Mouse (Mus musculus) stomach, embryonic 14.5 days (tissue): ENCODE results near the gene Pi4k2b. TPM values are rescaled to one million over a fixed set of nuclear protein-coding genes. Genes with fewer than 3 reads are reported as not detected.
"Not testable (repeated sequence)": the region's sequence is repeated elsewhere in the genome, so short reads cannot be mapped to it uniquely, and the experiment has no call there.

ENCODE experiments used
- ATAC-seq: fragments of 200-750 bp; cut with Nextera tagmentation; 2 replicates; pipeline ENCODE4 v1.8.0; 2017; ENCODE audit warnings: low read depth, moderate TSS enrichment; ENCODE audit not compliant: insufficient number of reproducible peaks, insufficient read depth, low FRiP score
- H3K27ac ChIP-seq: fragments of 300-500 bp; sonication (generic); 2 replicates; pipeline ENCODE4 v1.5.1; 2014; ENCODE audit warnings: mild to moderate bottlenecking, low read length, moderate library complexity, mixed read lengths
- H3K27me3 ChIP-seq: fragments of 300-500 bp; sonication (generic); 2 replicates; pipeline ENCODE4 v1.6.1; 2014; ENCODE audit warnings: low read length, control low read depth, mixed read lengths; ENCODE audit not compliant: control insufficient read depth, insufficient read depth
- H3K36me3 ChIP-seq: fragments of 300-500 bp; sonication (generic); 2 replicates; pipeline ENCODE4 v1.6.1; 2014; ENCODE audit warnings: mild to moderate bottlenecking, control low read depth, low read length, moderate library complexity, mixed read lengths; ENCODE audit not compliant: control insufficient read depth, insufficient read depth
- H3K4me1 ChIP-seq: fragments of 300-500 bp; sonication (generic); 2 replicates; pipeline ENCODE4 v1.6.1; 2014; ENCODE audit warnings: low read length, control low read depth, mixed read lengths; ENCODE audit not compliant: control insufficient read depth, insufficient read depth
- H3K4me2 ChIP-seq: fragments of 300-500 bp; sonication (generic); replicated peaks from 2 replicates; pipeline ENCODE4 v1.6.1; 2014; ENCODE audit warnings: low read depth, low read length, control low read depth
- H3K4me3 ChIP-seq: fragments of 300-500 bp; sonication (generic); 2 replicates; pipeline ENCODE4 v1.5.1; 2014; ENCODE audit warnings: low read depth, low read length, control low read depth
- H3K9ac ChIP-seq: fragments of 300-500 bp; sonication (generic); replicated peaks from 2 replicates; pipeline ENCODE4 v1.6.1; 2014; ENCODE audit warnings: low read depth, mild to moderate bottlenecking, control low read depth, low read length, moderate library complexity, mixed read lengths
- H3K9me3 ChIP-seq: fragments of 300-500 bp; sonication (generic); 2 replicates; pipeline ENCODE4 v1.6.1; 2016; ENCODE audit warnings: low read depth, low read length, control low read depth; ENCODE audit not compliant: control insufficient read depth
- WGBS: fragments of 180-500 bp; shearing (Covaris S2); extraction: QIAGEN DNeasy Blood & Tissue Kit; methylation state at CpG from one replicate; pipeline ENCODE4 v1.1.7; 2014; 5-methylcytosine and 5-hydroxymethylcytosine counted together
- polyA plus RNA-seq: library from polyadenylated mRNA; unstranded; fragments of >200 nt; fragmentation: Nextera tagmentation; extraction: Ambion mirVana; gene quantifications from 2 replicates; pipeline ENCODE4 v1.2.1, GENCODE M21; 2014

Gene Pi4k2b
- 23.8 and 27.5 TPM in 2 replicates for polyA plus RNA-seq

DNA sequence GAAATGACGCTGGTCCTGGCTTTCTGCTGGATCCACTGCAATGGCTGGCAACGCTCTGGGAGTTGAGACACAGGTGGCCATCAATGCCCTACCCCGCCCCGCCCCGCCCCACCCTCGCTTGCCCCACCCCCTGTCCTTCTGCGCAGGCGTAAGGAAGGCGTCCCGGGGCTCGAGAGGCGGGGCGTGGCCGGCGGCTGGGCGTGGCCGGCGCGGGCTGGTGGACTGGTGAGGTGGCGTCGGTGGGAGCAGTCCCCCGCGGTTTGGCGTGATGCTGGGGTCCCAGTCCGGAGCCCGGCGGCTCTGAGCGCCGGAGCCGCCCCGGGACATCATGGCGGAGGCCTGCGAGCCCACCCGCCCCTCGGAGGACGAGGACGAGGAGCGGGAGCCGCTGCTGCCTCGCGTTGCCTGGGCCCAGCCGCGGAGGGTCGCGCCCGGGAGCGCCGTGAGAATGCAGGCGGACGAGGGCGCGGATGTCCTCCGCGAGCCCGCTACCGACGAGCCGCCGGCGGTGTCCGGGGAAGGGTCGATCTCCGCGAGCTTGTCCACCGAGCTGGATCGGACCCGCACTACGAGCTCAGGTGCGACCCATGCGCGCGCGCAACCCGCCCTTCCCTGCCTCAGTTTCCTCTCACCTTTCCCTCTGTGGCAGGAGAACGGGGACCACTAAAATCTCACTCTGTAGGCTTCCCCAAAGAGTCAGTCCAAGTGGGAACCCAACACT, at the start of gene Pi4k2b:
Gene Pi4k2b, plus strand, starts transcription at position 184 of the 721 bp plus-strand sequence.
- ATAC-seq = peak; percentile 90
- H3K36me3 ChIP-seq = no peaks in the 10 kb centered on the region
- H3K4me3 ChIP-seq = peak within 1 kb of the TSS; percentile 84
- H3K9me3 ChIP-seq = no peaks in the 10 kb centered on the region
- H3K27me3 ChIP-seq = no peaks in the 10 kb centered on the region
- peak within 1 kb of the TSS; percentile 68 for H3K9ac ChIP-seq
- peaks cover 4% of the 10 kb centered on the region; the same call in 1 of the 2 replicates for H3K4me1 ChIP-seq
- WGBS = under 1% methylated on average over 72 of the region's 75 CpGs
- H3K27ac ChIP-seq = peak within 1 kb of the TSS; percentile 75
- peak within 1 kb of the TSS; percentile 62 for H3K4me2 ChIP-seq

DNA sequence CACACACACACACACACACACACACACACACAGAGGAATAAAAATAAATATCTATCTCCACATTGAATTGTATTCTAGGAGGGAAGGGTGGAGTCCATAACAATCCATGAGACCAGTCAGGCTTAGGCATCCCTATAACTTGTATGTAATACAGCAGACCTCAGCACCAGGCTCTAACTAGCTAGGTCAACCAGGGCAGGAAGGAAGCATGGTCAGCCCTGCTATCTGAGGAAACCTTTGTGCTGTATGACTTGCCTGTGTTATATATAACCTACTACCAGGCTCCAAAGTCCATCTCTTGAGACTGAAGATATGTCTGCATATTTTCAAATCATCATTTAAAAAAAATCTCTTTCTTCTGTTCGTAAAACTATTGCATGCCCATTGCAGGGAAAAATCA, 44.1 kb upstream of the Pi4k2b start:
- Histone ChIP-seq H3K9ac (no peak overlapping the region), H3K4me1 (no peaks in the 10 kb centered on the region), H3K9me3 (no peaks in the 10 kb centered on the region), H3K27me3 (no peaks in the 10 kb centered on the region), H3K27ac (no peak overlapping the region), H3K4me3 (no peak overlapping the region), H3K36me3 (no peaks in the 10 kb centered on the region), H3K4me2 (no peak overlapping the region)
- WGBS = 90% methylated on average over 1 of the region's 1 CpGs
- no peak for ATAC-seq

DNA sequence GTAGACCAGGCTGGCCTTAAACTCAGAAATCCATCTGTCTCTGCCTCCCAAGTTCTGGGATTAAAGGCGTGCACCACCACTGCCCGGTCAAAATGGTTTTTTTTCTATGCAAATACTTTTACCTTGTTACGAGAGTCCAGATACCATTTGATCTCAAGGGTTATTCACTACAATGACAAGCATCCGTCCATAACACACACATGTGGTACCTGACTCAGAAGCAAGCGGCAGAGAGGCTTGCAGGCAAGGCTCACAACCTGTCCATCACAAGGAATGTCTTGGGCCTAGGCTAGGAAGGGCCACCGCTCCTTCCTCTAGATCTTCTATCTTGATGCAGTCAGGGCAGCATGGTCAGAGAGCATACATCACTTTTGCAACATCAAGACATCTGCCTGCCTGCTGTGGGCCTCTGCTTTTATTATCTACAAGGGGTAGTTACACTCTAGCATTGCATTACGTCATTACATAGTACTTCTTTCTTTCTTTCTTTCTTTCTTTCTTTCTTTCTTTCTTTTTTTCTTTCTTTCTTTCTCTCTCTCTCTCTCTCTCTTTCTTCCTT, 43.4 kb upstream of the Pi4k2b start:
- H3K27me3 ChIP-seq, H3K36me3 ChIP-seq, H3K4me3 ChIP-seq, H3K27ac ChIP-seq, H3K9ac ChIP-seq, H3K9me3 ChIP-seq, H3K4me2 ChIP-seq, H3K4me1 ChIP-seq, ATAC-seq: not testable (repeated sequence)
- WGBS = 85% methylated on average over 7 of the region's 7 CpGs

DNA sequence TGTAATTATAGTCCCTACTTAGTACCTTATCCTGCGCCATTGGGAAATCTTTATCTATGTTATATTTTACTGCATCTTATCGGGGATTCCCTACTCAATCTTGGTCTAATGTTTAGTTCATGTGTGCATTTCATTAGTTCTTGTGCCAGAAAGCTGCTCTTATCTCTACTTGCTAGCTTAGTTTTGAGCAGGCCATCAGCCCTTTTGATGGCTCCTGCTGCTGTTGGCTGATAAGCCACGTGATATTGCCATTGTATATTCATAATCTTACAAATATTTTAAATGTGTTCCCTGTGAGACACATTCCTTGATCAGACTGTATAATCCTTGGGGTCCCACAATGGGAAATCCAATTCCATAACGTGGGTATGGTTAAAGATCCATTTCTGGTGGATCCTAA, 36.8 kb upstream of the Pi4k2b start:
- 66% methylated on average over 4 of the region's 4 CpGs for WGBS
- no peaks in the 10 kb centered on the region for H3K27me3 ChIP-seq
- no peaks in the 10 kb centered on the region for H3K36me3 ChIP-seq
- H3K4me3 ChIP-seq = no peak overlapping the region
- H3K9ac ChIP-seq = no peak overlapping the region
- H3K27ac ChIP-seq = no peak overlapping the region
- H3K4me1 ChIP-seq = no peaks in the 10 kb centered on the region
- no peak overlapping the region for H3K4me2 ChIP-seq
- H3K9me3 ChIP-seq = no peaks in the 10 kb centered on the region
- ATAC-seq = no peak

DNA sequence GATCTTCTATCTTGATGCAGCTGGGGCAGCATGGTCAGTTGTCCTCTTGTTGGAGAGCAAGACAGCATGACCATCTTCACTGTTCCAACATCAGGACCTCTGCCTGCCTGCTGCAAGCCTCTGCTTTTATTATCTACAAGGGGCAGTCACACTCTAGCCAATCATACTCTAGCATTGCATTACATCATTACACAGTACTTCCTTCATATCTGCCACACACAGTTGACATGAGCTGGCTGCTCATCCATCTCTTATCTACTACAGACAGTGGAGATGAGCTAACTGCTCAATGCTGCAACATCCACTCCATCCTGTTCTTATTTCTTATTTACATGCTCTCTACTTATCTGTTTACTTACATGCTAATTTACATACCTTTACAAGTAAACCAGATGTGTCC, 28.7 kb upstream of the Pi4k2b start:
- H3K4me1 ChIP-seq = no peaks in the 10 kb centered on the region
- ATAC-seq = peak; percentile 71; the same call in 1 of the 2 replicates
- no peak overlapping the region for H3K9ac ChIP-seq
- no peak overlapping the region for H3K4me3 ChIP-seq
- no peak overlapping the region for H3K27ac ChIP-seq
- H3K27me3 ChIP-seq = no peaks in the 10 kb centered on the region
- no peaks in the 10 kb centered on the region for H3K36me3 ChIP-seq
- no peak overlapping the region for H3K4me2 ChIP-seq
- H3K9me3 ChIP-seq = no peaks in the 10 kb centered on the region

DNA sequence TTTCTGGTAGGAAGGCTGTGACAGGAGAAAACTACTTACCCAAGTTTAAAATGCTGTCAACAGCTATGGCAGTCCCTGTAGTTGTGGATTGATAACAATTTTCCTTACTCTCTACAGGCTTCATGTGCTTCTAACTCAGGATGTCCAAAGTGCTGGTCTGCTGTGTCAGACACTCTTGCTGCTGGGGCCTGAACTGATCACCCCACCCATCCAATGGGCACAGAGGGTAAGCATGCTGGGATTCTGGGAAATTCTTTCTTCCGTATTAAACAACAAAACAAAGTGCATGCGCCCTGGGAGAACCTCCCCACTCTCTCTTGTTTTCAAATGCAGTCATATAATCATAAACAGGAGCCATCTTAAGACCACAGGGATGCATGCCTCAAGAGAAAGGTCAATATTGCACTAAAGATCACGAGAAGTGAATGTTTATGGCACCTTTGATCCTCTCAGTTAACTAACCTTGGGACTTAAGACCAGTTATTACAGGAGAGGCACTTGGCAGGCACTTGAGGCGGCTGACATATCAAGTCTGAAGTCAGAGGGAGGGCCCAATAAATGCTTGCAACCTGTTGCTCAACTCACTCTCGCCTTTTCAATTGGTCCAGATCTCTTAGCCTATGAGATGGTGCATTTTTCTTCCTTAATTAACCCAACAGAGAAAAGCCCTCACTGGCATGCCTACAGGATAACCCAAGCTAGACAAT, 24.5 kb upstream of the Pi4k2b start:
- Histone ChIP-seq H3K9me3 (no peaks in the 10 kb centered on the region), H3K36me3 (no peaks in the 10 kb centered on the region), H3K4me1 (no peaks in the 10 kb centered on the region), H3K9ac (no peak overlapping the region), H3K4me3 (no peak overlapping the region), H3K4me2 (no peak overlapping the region), H3K27me3 (no peaks in the 10 kb centered on the region), H3K27ac (no peak overlapping the region)
- 74% methylated on average over 5 of the region's 5 CpGs for WGBS
- no peak for ATAC-seq

DNA sequence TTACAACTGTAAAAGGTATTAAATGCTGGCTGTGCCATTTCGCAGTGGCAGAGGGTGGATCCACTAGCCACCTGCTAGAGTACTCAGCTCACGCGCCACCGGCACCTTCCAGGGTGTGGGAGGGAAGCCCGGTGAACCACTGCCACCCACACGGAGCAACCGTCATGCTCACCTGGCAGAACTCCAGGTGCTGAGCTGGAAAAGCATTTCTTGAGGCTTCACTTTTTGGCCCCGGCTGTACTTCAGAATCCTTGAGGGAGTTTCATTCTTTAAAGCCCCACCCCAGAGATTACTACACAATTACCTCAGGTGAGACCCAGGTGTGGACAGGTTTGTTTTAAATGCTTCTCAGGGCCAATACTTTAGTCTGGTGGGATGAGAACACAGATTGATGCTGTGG, 20.4 kb upstream of the Pi4k2b start:
- H3K27ac ChIP-seq = no peak overlapping the region
- no peak overlapping the region for H3K9ac ChIP-seq
- no peaks in the 10 kb centered on the region for H3K27me3 ChIP-seq
- 74% methylated on average over 8 of the region's 8 CpGs for WGBS
- no peak overlapping the region for H3K4me3 ChIP-seq
- H3K4me1 ChIP-seq = no peaks in the 10 kb centered on the region
- H3K4me2 ChIP-seq = no peak overlapping the region
- ATAC-seq = no peak
- H3K9me3 ChIP-seq = no peaks in the 10 kb centered on the region
- H3K36me3 ChIP-seq = no peaks in the 10 kb centered on the region

DNA sequence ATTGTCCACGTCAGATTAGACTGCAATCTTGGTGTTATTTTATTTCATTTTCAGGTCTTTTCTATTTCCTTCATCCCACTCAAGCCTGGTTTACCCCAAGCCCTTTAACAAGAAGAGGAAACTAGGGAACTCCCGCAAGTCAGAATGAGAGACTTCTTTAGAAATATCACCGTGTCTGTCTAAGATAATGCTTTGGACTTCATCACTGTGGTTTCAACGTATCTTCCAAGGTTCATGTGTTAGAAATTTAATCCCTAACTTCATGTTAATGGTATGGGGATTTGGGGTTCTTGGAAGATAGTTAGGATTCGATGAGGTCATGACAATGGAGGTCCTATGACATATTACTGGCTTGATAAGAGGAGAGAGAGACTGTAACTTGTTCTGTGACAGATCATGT, 13.6 kb upstream of the Pi4k2b start:
- Histone ChIP-seq H3K9ac (no peak overlapping the region), H3K36me3 (no peaks in the 10 kb centered on the region), H3K4me3 (no peak overlapping the region), H3K4me1 (no peaks in the 10 kb centered on the region), H3K9me3 (no peaks in the 10 kb centered on the region), H3K4me2 (no peak overlapping the region), H3K27ac (no peak overlapping the region), H3K27me3 (no peaks in the 10 kb centered on the region)
- WGBS = 82% methylated on average over 5 of the region's 5 CpGs
- ATAC-seq = no peak
